Mouse (Mus musculus) liver, embryonic 15.5 days (tissue): ENCODE measurements around the gene Kctd17. TPM values are rescaled to one million over a fixed set of nuclear protein-coding genes. Genes with fewer than 3 reads are reported as not detected.

Source experiments
- ATAC-seq: fragments of 200-750 bp; cut with Nextera tagmentation; 2 replicates; pipeline ENCODE4 v1.8.0; 2017; ENCODE audit warnings: moderate number of reproducible peaks, mild to moderate bottlenecking, moderate library complexity; ENCODE audit not compliant: insufficient read depth
- H3K27ac ChIP-seq: fragments of 300-500 bp; sonication (generic); replicated peaks from 2 replicates; pipeline ENCODE4 v1.5.1; 2015; ENCODE audit warnings: mild to moderate bottlenecking, inconsistent platforms
- H3K27me3 ChIP-seq: fragments of 300-500 bp; sonication (generic); 2 replicates; pipeline ENCODE4 v1.6.1; 2015; ENCODE audit warnings: mild to moderate bottlenecking, inconsistent platforms
- H3K36me3 ChIP-seq: fragments of 300-500 bp; sonication (generic); replicated peaks from 2 replicates; pipeline ENCODE4 v1.6.1; 2015; ENCODE audit warnings: moderate library complexity, mild to moderate bottlenecking, inconsistent platforms
- H3K4me1 ChIP-seq: fragments of 300-500 bp; sonication (generic); replicated peaks from 2 replicates; pipeline ENCODE4 v1.6.1; 2015; ENCODE audit warnings: inconsistent platforms
- H3K4me2 ChIP-seq: fragments of 300-500 bp; sonication (generic); 2 replicates; pipeline ENCODE4 v1.6.1; 2015; ENCODE audit warnings: moderate library complexity, mild to moderate bottlenecking, inconsistent platforms
- H3K4me3 ChIP-seq: fragments of 300-500 bp; sonication (generic); replicated peaks from 2 replicates; pipeline ENCODE4 v1.5.1; 2015; ENCODE audit warnings: mild to moderate bottlenecking, inconsistent platforms
- H3K9ac ChIP-seq: fragments of 300-500 bp; sonication (generic); 2 replicates; pipeline ENCODE4 v1.6.1; 2015; ENCODE audit warnings: moderate library complexity, mild to moderate bottlenecking, inconsistent platforms
- H3K9me3 ChIP-seq: fragments of 300-500 bp; sonication (generic); replicated peaks from 2 replicates; pipeline ENCODE4 v1.6.1; 2016; ENCODE audit warnings: inconsistent platforms
- WGBS: fragments of 180-500 bp; shearing (Covaris S2); methylation state at CpG from one replicate; pipeline ENCODE4 v1.1.7; 2015; ENCODE audit warnings: mixed read lengths; ENCODE audit not compliant: insufficient replicate concordance; 5-methylcytosine and 5-hydroxymethylcytosine counted together
- polyA plus RNA-seq: library from polyadenylated mRNA; unstranded; fragments of >200 nt; fragmentation: Nextera tagmentation; extraction: Ambion mirVana; gene quantifications from 2 replicates; pipeline ENCODE4 v1.2.1, GENCODE M21; 2015

The Kctd17 gene
- polyA plus RNA-seq: 4.5 and 4.6 TPM in 2 replicates

DNA sequence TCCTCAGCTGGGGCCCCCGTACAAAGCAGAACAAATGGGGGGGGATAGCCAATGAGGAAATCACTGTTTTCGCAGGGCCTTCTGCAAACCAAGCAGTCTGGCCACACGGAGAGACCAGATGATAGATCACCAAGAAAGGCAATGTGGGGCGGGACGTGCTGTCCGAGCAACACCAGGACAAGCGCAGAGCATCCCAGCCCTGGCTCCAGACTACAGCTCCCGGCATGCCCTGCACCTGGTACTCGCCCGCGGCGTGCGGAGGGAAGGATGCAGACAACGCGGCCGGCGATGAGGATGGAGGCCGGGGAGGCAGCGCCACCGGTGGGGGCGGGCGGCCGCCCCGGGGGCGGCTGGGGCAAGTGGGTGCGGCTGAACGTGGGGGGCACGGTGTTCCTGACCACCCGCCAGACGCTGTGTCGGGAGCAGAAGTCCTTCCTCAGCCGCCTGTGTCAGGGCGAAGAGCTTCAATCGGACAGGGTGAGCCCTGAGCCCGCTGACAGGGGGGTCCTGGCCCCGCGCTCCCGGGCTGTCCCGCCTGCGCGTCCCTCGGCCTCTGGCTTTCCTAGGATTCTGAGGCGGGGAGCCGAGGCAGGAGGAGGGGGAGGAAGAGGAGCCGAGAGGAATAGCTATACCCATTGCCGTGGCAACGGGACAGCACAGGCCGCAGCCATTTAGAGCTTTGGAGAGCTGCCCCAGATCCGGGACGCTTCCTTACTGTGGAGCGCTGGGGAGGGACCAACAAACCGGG, at the start of gene Kctd17:
TSS of gene Kctd17 (plus strand) at position 174 of the 748 bp plus-strand sequence.
- 2% methylated on average over 52 of the region's 52 CpGs for WGBS
- peaks cover 29% of the 10 kb centered on the region for H3K4me1 ChIP-seq
- H3K9ac ChIP-seq: no peak within 1 kb of the TSS
- H3K27me3 ChIP-seq: peaks cover 68% of the 10 kb centered on the region
- H3K9me3 ChIP-seq: no peaks in the 10 kb centered on the region
- H3K4me2 ChIP-seq: peak within 1 kb of the TSS; percentile 64
- no peak within 1 kb of the TSS; the same call in 1 of the 2 replicates for H3K27ac ChIP-seq
- peak within 1 kb of the TSS; percentile 47 for H3K4me3 ChIP-seq
- peak; percentile 16; the same call in 1 of the 2 replicates for ATAC-seq
- H3K36me3 ChIP-seq: no peaks in the 10 kb centered on the region

DNA sequence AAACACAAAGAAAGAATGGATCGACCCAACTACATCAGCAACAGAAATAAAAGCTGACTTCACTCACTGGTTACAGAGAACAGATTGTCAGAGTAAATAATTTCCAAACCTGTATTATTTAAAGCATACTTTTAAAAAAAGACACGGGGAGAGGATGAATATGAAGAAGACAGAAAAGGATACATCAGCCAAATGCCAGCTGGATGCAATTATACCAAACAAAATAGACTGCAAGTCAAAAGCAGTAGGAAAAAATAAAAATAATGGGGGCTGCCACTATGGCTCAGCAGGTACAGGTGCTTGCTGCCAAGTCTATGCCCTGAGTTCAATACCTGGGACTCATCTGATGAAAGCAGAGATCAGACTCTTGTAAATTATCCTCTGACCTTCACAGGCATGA, 48.2 kb upstream of the Kctd17 start:
- ATAC-seq: no peak
- H3K36me3 ChIP-seq: no peaks in the 10 kb centered on the region
- H3K27me3 ChIP-seq: no peaks in the 10 kb centered on the region
- H3K27ac ChIP-seq: no peak overlapping the region
- no peaks in the 10 kb centered on the region for H3K9me3 ChIP-seq
- no peak overlapping the region for H3K9ac ChIP-seq
- H3K4me2 ChIP-seq: no peak overlapping the region
- H3K4me3 ChIP-seq: no peak overlapping the region
- 51% methylated on average over 2 of the region's 2 CpGs for WGBS
- peaks cover 10% of the 10 kb centered on the region for H3K4me1 ChIP-seq

DNA sequence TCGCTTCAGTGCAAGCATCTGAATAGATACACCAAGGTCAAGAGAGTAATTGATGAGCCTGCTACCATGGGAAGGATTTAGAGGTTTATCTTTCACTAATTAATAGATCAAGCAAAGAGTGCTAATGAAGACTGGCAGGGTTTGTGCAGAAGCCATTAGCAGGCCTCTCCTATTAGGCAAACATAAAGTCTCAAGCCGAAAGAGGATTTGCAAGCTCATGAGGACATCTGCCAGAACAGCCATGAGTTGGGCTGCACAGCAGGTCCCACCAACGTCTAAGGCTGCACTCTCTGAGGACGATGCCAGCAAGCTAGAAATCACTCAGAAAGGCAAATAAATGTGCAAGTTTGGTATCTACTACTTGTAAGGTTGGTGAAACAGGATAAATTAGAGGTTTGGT, 47.6 kb upstream of the Kctd17 start:
- H3K27me3 ChIP-seq: no peaks in the 10 kb centered on the region
- H3K4me1 ChIP-seq: peaks cover 12% of the 10 kb centered on the region
- H3K4me3 ChIP-seq: no peak overlapping the region
- 54% methylated on average over 4 of the region's 4 CpGs for WGBS
- no peak for ATAC-seq
- H3K9me3 ChIP-seq: no peaks in the 10 kb centered on the region
- no peak overlapping the region for H3K4me2 ChIP-seq
- H3K27ac ChIP-seq: no peak overlapping the region
- H3K36me3 ChIP-seq: no peaks in the 10 kb centered on the region
- H3K9ac ChIP-seq: no peak overlapping the region

DNA sequence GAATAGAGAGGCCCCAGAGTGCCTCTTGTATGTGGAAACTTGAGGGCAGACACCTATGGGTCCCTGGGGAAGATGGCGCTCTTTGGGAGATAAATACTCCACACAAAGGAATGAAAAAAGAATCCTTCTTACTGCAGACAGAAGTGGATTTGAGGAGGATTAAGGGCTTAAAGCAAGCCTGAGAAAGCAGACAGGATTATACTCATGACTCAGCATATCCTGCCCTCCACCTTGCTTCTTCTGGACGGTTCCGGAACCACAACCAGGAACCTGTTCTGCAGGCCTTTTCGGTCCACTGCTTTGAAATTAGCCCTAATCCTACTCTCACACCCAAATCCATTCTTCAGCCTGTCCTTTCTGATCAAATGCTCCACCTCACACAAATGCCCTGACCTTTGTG, 46.2 kb upstream of the Kctd17 start:
- Histone ChIP-seq H3K27ac (no peak overlapping the region), H3K9ac (no peak overlapping the region), H3K4me3 (no peak overlapping the region), H3K36me3 (no peaks in the 10 kb centered on the region), H3K9me3 (no peaks in the 10 kb centered on the region), H3K4me2 (no peak overlapping the region), H3K4me1 (peaks cover 12% of the 10 kb centered on the region), H3K27me3 (peaks cover 10% of the 10 kb centered on the region; the same call in 1 of the 2 replicates)
- ATAC-seq: no peak
- 71% methylated on average over 4 of the region's 4 CpGs for WGBS

DNA sequence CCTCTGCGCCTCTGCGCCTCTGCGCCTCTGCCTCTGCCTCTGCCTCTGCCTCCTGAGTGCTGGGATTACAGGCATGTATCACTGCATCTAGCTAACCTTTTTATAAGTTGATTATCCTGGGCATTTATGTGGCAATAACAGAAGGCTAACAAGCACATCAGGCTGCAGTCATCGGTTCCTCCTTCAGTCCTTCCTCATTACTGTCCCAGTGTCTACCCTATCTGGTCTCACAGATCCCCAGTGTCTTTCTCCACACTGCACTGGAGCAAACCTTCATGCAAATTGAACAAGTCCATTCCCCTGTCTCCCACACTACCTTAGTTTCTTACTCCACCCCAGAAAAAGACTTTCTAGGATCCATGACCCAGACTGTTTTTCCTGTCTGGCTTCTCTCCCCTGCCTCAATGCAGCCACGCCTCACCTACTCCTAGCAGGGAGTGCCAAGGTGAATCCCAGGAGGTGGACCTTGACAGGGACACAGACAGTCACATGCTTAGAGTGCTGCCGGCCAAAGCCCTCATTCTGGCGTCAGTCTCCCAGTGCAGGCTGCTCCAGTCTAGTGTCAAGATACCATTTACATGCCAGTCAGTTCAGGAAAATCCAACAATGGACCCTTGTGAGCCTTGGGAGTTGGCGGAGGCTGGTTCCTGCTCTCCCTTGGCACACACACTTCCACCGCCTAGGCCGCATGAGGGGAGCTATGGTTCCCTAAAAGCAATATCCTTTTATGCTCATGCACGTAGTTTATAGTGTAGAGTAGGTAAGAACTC, 44.7 kb upstream of the Kctd17 start:
- WGBS: 67% methylated on average over 11 of the region's 11 CpGs
- ATAC-seq: no peak
- Histone ChIP-seq H3K9me3 (no peaks in the 10 kb centered on the region), H3K9ac (no peak overlapping the region), H3K36me3 (no peaks in the 10 kb centered on the region), H3K4me1 (peaks cover 12% of the 10 kb centered on the region), H3K4me3 (no peak overlapping the region), H3K27ac (no peak overlapping the region), H3K4me2 (no peak overlapping the region), H3K27me3 (peaks cover 10% of the 10 kb centered on the region; the same call in 1 of the 2 replicates)

DNA sequence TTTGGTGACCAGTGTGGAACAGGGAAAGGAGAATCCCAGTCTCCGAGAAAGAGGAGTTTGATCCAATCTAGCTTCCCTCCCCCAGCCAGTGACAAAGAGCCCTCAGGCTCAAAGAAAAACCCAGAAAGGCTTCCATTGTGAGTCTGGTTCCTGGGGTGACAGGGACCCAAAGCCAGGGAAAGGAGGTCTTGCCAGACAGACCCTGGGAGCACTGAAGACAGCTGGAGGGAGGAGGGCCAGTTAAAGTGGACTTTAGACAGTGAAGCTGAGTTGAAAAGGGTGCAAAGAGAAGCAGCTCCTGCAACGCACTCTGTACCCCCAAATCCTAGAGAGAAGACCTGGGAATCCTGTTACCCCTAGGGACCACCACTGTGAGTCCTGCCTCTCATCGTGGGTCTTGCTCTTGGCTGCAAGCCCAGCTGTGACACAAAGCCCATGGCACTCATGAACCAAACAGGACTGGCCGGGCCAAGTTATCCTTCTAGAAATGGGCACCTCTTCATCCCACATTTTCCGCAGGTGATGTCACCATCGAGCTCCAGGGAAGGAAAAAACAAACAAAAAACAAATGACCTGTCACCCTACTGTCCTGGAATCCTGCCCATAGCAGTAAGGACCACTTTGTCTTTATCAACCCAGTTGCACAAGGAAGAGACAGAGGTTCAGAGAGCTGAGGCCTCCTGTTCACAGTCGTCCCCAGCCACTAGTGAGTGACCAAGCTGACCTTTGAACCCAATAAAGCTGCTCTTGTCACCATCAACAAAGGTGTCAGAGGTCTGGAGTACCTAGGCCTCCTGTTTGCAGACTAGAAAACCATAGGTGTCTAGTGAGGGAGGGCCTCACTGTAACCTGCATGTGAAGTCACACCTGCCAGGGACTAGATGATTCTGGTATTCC, 43.9 kb upstream of the Kctd17 start:
- H3K4me1 ChIP-seq: peaks cover 12% of the 10 kb centered on the region
- H3K9ac ChIP-seq: no peak overlapping the region
- peaks cover 10% of the 10 kb centered on the region; the same call in 1 of the 2 replicates for H3K27me3 ChIP-seq
- ATAC-seq: peak; percentile 45
- 57% methylated on average over 7 of the region's 7 CpGs for WGBS
- no peak overlapping the region for H3K4me2 ChIP-seq
- H3K36me3 ChIP-seq: no peaks in the 10 kb centered on the region
- H3K4me3 ChIP-seq: no peak overlapping the region
- H3K27ac ChIP-seq: no peak overlapping the region
- H3K9me3 ChIP-seq: no peaks in the 10 kb centered on the region

DNA sequence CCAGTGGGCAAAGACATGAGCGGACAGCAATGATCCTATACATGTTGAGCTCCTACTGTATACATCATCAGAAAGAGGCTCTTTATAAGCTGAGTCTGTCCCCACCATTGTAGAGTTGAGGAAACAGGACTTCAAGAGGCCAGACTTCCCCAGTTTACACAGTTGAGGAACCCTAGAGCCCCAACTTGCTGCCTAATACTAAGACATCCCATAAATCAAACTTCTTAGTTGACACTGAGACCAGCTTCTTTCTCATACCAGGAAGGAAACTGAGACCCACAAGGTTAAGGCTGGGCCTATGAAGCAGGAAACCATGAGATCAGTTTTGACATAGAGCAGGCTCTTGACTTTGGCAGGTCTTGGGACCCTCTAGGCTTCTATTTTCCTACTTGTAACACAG, 42.8 kb upstream of the Kctd17 start:
- H3K9ac ChIP-seq: no peak overlapping the region

DNA sequence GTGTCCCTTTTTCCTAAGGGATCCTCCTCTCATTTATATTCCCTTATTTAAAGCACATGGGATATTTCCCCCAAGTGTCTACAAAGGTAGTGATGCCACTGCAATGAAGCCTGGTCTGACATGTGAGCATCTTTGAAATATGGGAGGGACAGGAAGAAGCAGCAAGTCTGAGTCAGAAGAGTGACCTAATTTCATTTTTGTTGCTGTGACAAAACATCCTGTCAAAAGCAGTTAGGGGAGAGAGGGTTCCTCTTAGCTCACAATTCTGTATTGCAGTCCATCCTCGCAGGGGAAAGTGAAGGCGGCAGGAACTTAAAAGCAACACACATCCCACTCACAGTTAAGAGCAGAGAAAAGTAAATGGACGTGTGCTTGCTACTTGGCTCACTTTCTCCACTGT, 37.5 kb upstream of the Kctd17 start:
- Histone ChIP-seq H3K4me2 (no peak overlapping the region), H3K9ac (no peak overlapping the region), H3K36me3 (no peaks in the 10 kb centered on the region), H3K27me3 (peaks cover 21% of the 10 kb centered on the region), H3K4me1 (no peaks in the 10 kb centered on the region), H3K4me3 (no peak overlapping the region), H3K27ac (no peak overlapping the region), H3K9me3 (no peaks in the 10 kb centered on the region)
- WGBS: 45% methylated on average over 3 of the region's 3 CpGs
- no peak for ATAC-seq

More for the DNA sequence above, 42.8 kb upstream of the Kctd17 start:
- no peak for ATAC-seq
- Histone ChIP-seq H3K4me3 (no peak overlapping the region), H3K27ac (no peak overlapping the region), H3K4me2 (no peak overlapping the region), H3K9me3 (no peaks in the 10 kb centered on the region), H3K36me3 (no peaks in the 10 kb centered on the region), H3K27me3 (peaks cover 10% of the 10 kb centered on the region; the same call in 1 of the 2 replicates), H3K4me1 (peaks cover 12% of the 10 kb centered on the region)
- WGBS: 58% methylated on average over 1 of the region's 1 CpGs

DNA sequence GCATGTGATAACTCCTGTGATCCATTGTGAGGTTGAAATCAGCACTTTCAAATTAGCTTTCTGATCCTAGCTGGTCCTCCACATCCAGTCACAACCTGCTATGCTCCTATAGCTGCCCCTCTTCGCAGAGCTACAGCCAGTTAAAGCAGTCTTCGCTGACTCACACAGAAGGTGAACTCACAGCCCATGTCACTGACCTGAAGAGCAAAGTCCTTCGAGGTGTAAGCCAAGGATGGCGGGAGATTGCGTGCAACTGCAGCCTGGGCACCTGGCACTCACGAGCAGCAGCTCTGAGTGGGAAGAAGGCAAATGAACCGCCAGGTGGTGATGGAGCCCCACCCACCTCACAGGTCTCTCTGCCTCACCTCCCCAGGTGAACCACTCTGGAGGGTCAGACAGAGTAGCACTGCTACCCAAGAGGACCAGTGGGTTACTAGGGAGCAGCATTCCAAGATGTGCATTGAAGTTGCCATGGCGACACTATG, 32.8 kb upstream of the Kctd17 start, which contains the start of gene Tex33:
TSS of gene Tex33 (minus strand) at position 435 of the 485 bp plus-strand sequence.
- H3K4me2 ChIP-seq: no peak within 1 kb of the TSS
- no peak within 1 kb of the TSS for H3K9ac ChIP-seq
- H3K4me3 ChIP-seq: no peak within 1 kb of the TSS
- WGBS: 81% methylated on average over 8 of the region's 8 CpGs
- H3K27me3 ChIP-seq: peaks cover 17% of the 10 kb centered on the region
- ATAC-seq: no peak
- H3K36me3 ChIP-seq: peaks cover 11% of the 10 kb centered on the region; the same call in 1 of the 2 replicates
- no peak within 1 kb of the TSS for H3K27ac ChIP-seq
- H3K9me3 ChIP-seq: no peaks in the 10 kb centered on the region
- H3K4me1 ChIP-seq: peaks cover under 1% of the 10 kb centered on the region; the same call in 1 of the 2 replicates

DNA sequence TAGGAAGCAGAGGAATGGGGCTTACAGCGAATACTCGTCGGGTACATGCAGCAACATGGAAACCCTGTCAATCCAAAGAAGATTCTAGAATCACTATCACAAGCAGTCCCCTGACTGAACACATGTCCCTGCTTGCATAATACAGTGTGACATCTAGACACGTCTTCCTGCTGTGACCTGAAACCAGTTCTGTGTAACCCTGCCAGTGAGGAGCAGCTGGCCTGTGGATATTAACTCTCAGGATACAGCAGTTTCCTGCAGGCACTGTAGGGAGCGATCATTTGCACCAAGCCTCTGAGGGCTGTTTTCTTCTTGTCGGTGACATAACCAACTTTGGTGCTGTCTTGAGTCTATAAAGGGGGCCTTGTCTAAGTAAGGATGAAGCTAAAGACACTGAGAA, 27.0 kb upstream of the Kctd17 start:
- Histone ChIP-seq H3K9ac (no peak overlapping the region), H3K27ac (peak overlapping the region; percentile 99), H3K36me3 (peaks cover 11% of the 10 kb centered on the region; the same call in 1 of the 2 replicates), H3K9me3 (no peaks in the 10 kb centered on the region), H3K4me1 (peaks cover 54% of the 10 kb centered on the region), H3K27me3 (0 out of 2 replicates have a peak, but pooled peaks cover 2% of the 10 kb centered on the region), H3K4me2 (0 out of 2 replicates have a peak overlapping the region, but pooled peaks have one; percentile 96), H3K4me3 (no peak overlapping the region)
- 51% methylated on average over 6 of the region's 6 CpGs for WGBS
- ATAC-seq: no peak
